Mouse (Mus musculus) stomach, embryonic 16.5 days (tissue): Measurements from ENCODE around the gene Tktl1. TPM values are rescaled to one million over a fixed set of nuclear protein-coding genes. Genes with fewer than 3 reads are reported as not detected.
"Not testable (repeated sequence)": the region's sequence is repeated elsewhere in the genome, so short reads cannot be mapped to it uniquely, and the experiment has no call there.

Experiments used
- ATAC-seq: fragments of 200-750 bp; cut with Nextera tagmentation; 2 replicates; pipeline ENCODE4 v1.8.0; 2017; ENCODE audit warnings: moderate number of reproducible peaks, moderate TSS enrichment; ENCODE audit not compliant: insufficient read depth, low FRiP score
- H3K27ac ChIP-seq: fragments of 300-500 bp; sonication (generic); 2 replicates; pipeline ENCODE4 v1.5.1; 2014; ENCODE audit warnings: low read length
- H3K27me3 ChIP-seq: fragments of 300-500 bp; sonication (generic); 2 replicates; pipeline ENCODE4 v1.6.1; 2014; ENCODE audit warnings: low read length, control low read depth, mixed read lengths; ENCODE audit not compliant: control insufficient read depth, insufficient read depth
- H3K36me3 ChIP-seq: fragments of 300-500 bp; sonication (generic); 2 replicates; pipeline ENCODE4 v1.6.1; 2014; ENCODE audit warnings: low read length; ENCODE audit not compliant: control insufficient read depth, insufficient read depth
- H3K4me1 ChIP-seq: fragments of 300-500 bp; sonication (generic); 2 replicates; pipeline ENCODE4 v1.6.1; 2014; ENCODE audit warnings: low read length, control low read depth, mixed read lengths; ENCODE audit not compliant: control insufficient read depth, insufficient read depth
- H3K4me2 ChIP-seq: fragments of 300-500 bp; sonication (generic); 2 replicates; pipeline ENCODE4 v1.6.1; 2014; ENCODE audit warnings: low read depth, low read length, mixed read lengths
- H3K4me3 ChIP-seq: fragments of 300-500 bp; sonication (generic); replicated peaks from 2 replicates; pipeline ENCODE4 v1.5.1; 2014; ENCODE audit warnings: mild to moderate bottlenecking, low read length
- H3K9ac ChIP-seq: fragments of 300-500 bp; sonication (generic); 2 replicates; pipeline ENCODE4 v1.6.1; 2014; ENCODE audit warnings: low read length
- H3K9me3 ChIP-seq: fragments of 300-500 bp; sonication (generic); replicated peaks from 2 replicates; pipeline ENCODE4 v1.6.1; 2016; ENCODE audit warnings: low read length, control low read depth; ENCODE audit not compliant: control insufficient read depth
- WGBS: fragments of 180-500 bp; shearing (Covaris S2); extraction: QIAGEN DNeasy Blood & Tissue Kit; methylation state at CpG from one replicate; pipeline ENCODE4 v1.1.7; 2014; 5-methylcytosine and 5-hydroxymethylcytosine counted together
- polyA plus RNA-seq: library from polyadenylated mRNA; unstranded; fragments of >200 nt; fragmentation: Nextera tagmentation; extraction: Ambion mirVana; gene quantifications from 2 replicates; pipeline ENCODE4 v1.2.1, GENCODE M21; 2015

Tktl1 gene
- not detected in 2 replicates for polyA plus RNA-seq

- 86% methylated on average over 17 of the region's 17 CpGs for WGBS
- H3K27me3 ChIP-seq: no peaks in the 10 kb centered on the region
- H3K4me2 ChIP-seq: no peak within 1 kb of the TSS
Observed at GRCm38 (mm10) chrX:74176959-74177358, at the start of gene Tktl1. TSS of gene Tktl1 (plus strand) at chrX:74177259.

DNA sequence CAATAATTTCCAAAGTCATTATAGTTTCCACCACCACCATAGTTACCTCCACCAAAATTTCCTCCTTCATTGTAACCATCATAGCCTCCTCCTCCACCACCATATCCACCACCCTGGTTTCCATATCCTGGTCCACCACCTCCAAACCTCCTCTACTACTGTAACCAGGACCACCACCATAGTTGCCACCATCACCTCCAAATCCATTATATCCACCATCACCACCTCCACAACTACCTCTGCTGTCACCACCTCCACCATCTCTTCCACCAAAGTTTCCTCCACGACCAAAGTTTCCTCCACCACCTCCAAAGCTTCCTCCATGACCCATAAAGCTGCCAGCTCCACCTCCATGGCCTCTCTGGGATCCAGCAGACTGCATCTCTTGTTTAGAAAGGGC, 41.8 kb upstream of the Tktl1 start, which contains the start of gene Mecp2:
Gene Mecp2, minus strand, starts transcription at position 101 of the 400 bp plus-strand sequence.
- not testable (repeated sequence) for ATAC-seq, H3K27me3 ChIP-seq, H3K9me3 ChIP-seq, H3K4me3 ChIP-seq, H3K9ac ChIP-seq, H3K27ac ChIP-seq, H3K36me3 ChIP-seq, H3K4me1 ChIP-seq, H3K4me2 ChIP-seq
- WGBS: 33% methylated on average over 1 of the region's 1 CpGs

More at GRCm38 (mm10) chrX:74176959-74177358, at the start of gene Tktl1:
- Histone ChIP-seq H3K4me1 (no peaks in the 10 kb centered on the region), H3K9ac (no peak within 1 kb of the TSS), H3K36me3 (no peaks in the 10 kb centered on the region), H3K9me3 (0 out of 2 replicates have a peak, but pooled peaks cover 2% of the 10 kb centered on the region), H3K27ac (no peak within 1 kb of the TSS), H3K4me3 (no peak within 1 kb of the TSS)
- ATAC-seq: no peak

DNA sequence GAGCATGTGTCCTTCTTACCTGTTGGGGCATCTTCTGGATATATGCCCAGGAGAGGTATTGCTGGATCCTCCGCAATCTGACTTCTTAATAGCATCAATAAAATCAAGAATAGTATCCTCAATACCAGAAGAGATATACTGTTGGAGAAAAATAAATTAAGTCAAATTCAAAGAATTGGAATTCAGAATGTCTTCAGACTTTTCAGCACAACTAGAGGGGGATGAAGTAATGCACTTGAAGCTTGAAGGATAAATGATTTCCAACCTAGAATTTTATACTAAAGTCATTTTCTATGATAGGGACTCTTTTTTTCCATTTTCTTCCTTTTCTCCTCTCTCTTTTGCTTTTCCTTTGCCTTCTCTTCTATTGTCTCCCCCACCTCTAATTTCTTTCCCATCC, 9.3 kb upstream of the Tktl1 start, which contains the start of gene Tex28:
Gene Tex28, minus strand, starts transcription at position 101 of the 400 bp plus-strand sequence.
- no peak within 1 kb of the TSS for H3K9ac ChIP-seq
- H3K36me3 ChIP-seq: no peaks in the 10 kb centered on the region
- H3K4me2 ChIP-seq: no peak within 1 kb of the TSS
- no peaks in the 10 kb centered on the region for H3K27me3 ChIP-seq
- H3K9me3 ChIP-seq: no peaks in the 10 kb centered on the region
- ATAC-seq: no peak
- no peak within 1 kb of the TSS for H3K27ac ChIP-seq
- WGBS: 88% methylated on average over 1 of the region's 1 CpGs
- H3K4me1 ChIP-seq: no peaks in the 10 kb centered on the region
- H3K4me3 ChIP-seq: no peak within 1 kb of the TSS

DNA sequence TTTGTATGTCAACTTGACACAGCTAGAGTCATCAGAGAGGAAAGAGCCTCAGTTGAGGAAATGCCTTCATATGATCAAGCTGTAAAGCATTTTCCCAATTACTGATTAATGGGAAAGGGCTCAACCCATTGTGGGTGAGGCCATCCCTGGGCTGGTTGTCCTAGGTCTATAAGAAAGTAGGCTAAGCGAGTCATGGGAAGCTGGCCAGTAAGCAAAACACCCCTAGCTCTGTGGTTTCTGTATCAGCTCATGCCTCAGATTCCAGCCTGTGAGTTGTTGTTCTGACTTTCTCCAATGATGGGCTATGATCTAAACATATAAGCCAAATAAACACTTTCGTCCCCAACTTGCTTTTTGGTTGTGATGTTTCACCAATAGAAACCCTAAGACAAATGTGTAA, 26.5 kb downstream of the Tktl1 start:
- no peak overlapping the region for H3K4me2 ChIP-seq
- no peak overlapping the region for H3K9ac ChIP-seq
- H3K9me3 ChIP-seq: no peaks in the 10 kb centered on the region
- H3K27me3 ChIP-seq: no peaks in the 10 kb centered on the region
- H3K27ac ChIP-seq: no peak overlapping the region
- H3K36me3 ChIP-seq: no peaks in the 10 kb centered on the region
- WGBS: 90% methylated on average over 2 of the region's 2 CpGs
- no peak for ATAC-seq
- no peak overlapping the region for H3K4me3 ChIP-seq
- no peaks in the 10 kb centered on the region for H3K4me1 ChIP-seq

DNA sequence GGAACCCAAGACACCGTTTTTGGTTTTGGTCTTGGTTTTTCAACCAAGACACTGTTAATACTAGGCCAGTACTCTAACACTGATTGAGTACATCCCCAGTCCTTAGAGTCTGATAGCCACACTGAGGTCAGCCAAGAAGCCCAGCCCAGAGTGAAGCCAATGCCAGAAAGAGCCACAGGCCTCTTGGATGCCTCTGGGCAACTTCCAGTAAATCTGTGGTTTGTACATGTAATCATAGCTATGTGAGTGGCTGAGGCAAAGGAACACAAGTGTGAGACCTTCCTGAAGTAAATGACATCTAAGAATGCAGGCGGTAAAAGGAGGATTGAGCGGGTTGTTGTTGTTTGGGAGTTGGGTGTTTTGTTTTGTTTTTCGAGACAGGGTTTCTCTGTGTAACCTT, 41.4 kb downstream of the Tktl1 start:
- no peak overlapping the region for H3K9ac ChIP-seq
- H3K27ac ChIP-seq: no peak overlapping the region
- 82% methylated on average over 4 of the region's 4 CpGs for WGBS
- H3K9me3 ChIP-seq: no peaks in the 10 kb centered on the region
- H3K4me1 ChIP-seq: no peaks in the 10 kb centered on the region
- H3K4me2 ChIP-seq: no peak overlapping the region
- H3K4me3 ChIP-seq: no peak overlapping the region
- ATAC-seq: no peak
- H3K27me3 ChIP-seq: no peaks in the 10 kb centered on the region
- H3K36me3 ChIP-seq: no peaks in the 10 kb centered on the region

GRCm38 (mm10) chrX:74219449-74219848, 42.4 kb downstream of the Tktl1 start:
- no peak overlapping the region for H3K27ac ChIP-seq
- H3K4me3 ChIP-seq: no peak overlapping the region
- H3K9ac ChIP-seq: no peak overlapping the region
- H3K27me3 ChIP-seq: no peaks in the 10 kb centered on the region
- 40% methylated on average over 13 of the region's 13 CpGs for WGBS
- no peaks in the 10 kb centered on the region for H3K36me3 ChIP-seq
- H3K4me1 ChIP-seq: no peaks in the 10 kb centered on the region
- H3K9me3 ChIP-seq: no peaks in the 10 kb centered on the region
- ATAC-seq: peak; percentile 10; the same call in 1 of the 2 replicates
- H3K4me2 ChIP-seq: no peak overlapping the region

GRCm38 (mm10) chrX:74220099-74220498, 43.0 kb downstream of the Tktl1 start:
- H3K36me3 ChIP-seq, H3K27ac ChIP-seq, H3K9ac ChIP-seq, H3K4me3 ChIP-seq, H3K9me3 ChIP-seq, H3K27me3 ChIP-seq, H3K4me2 ChIP-seq, H3K4me1 ChIP-seq: not testable (repeated sequence)
- 33% methylated on average over 1 of the region's 1 CpGs for WGBS
- ATAC-seq: peak; percentile 53; the same call in 1 of the 2 replicates

- H3K36me3 ChIP-seq: peaks cover 23% of the 10 kb centered on the region; the same call in 1 of the 2 replicates
- no peaks in the 10 kb centered on the region for H3K9me3 ChIP-seq
- no peak overlapping the region for H3K9ac ChIP-seq
- no peak overlapping the region for H3K4me3 ChIP-seq
- H3K27ac ChIP-seq: no peak overlapping the region
- H3K4me1 ChIP-seq: no peaks in the 10 kb centered on the region
- H3K4me2 ChIP-seq: no peak overlapping the region
- 63% methylated on average over 1 of the region's 1 CpGs for WGBS
- H3K27me3 ChIP-seq: no peaks in the 10 kb centered on the region
- no peak for ATAC-seq
Observed at GRCm38 (mm10) chrX:74230038-74230437, 53.0 kb downstream of the Tktl1 start.

GRCm38 (mm10) chrX:74233196-74233595, 56.1 kb downstream of the Tktl1 start:
- WGBS: 88% methylated on average over 5 of the region's 5 CpGs
- H3K4me1 ChIP-seq: no peaks in the 10 kb centered on the region
- H3K36me3 ChIP-seq: peaks cover 20% of the 10 kb centered on the region; the same call in 1 of the 2 replicates

More at GRCm38 (mm10) chrX:74233196-74233595, 56.1 kb downstream of the Tktl1 start:
- Histone ChIP-seq H3K9ac (no peak overlapping the region), H3K4me2 (no peak overlapping the region), H3K27me3 (no peaks in the 10 kb centered on the region), H3K4me3 (no peak overlapping the region), H3K9me3 (no peaks in the 10 kb centered on the region), H3K27ac (no peak overlapping the region)
- ATAC-seq: no peak
